Mouse (Mus musculus) stomach, embryonic 15.5 days (tissue): ENCODE measurements around the gene Tssk3. TPM values are rescaled to one million over a fixed set of nuclear protein-coding genes. Genes with fewer than 3 reads are reported as not detected.
"Not testable (repeated sequence)": the region's sequence is repeated elsewhere in the genome, so short reads cannot be mapped to it uniquely, and the experiment has no call there.

ENCODE experiments used
- ATAC-seq: fragments of 200-750 bp; cut with Nextera tagmentation; 2 replicates; pipeline ENCODE4 v1.8.0; 2017; ENCODE audit warnings: low read depth, moderate number of reproducible peaks, moderate TSS enrichment; ENCODE audit not compliant: insufficient read depth, low FRiP score
- H3K27ac ChIP-seq: fragments of 300-500 bp; sonication (generic); 2 replicates; pipeline ENCODE4 v1.5.1; 2015; ENCODE audit warnings: mild to moderate bottlenecking, inconsistent platforms
- H3K27me3 ChIP-seq: fragments of 300-500 bp; sonication (generic); replicated peaks from 2 replicates; pipeline ENCODE4 v1.6.1; 2015; ENCODE audit warnings: inconsistent platforms
- H3K36me3 ChIP-seq: fragments of 300-500 bp; sonication (generic); 2 replicates; pipeline ENCODE4 v1.6.1; 2015; ENCODE audit warnings: inconsistent platforms
- H3K4me1 ChIP-seq: fragments of 300-500 bp; sonication (generic); 2 replicates; pipeline ENCODE4 v1.6.1; 2015; ENCODE audit warnings: inconsistent platforms
- H3K4me2 ChIP-seq: fragments of 300-500 bp; sonication (generic); 2 replicates; pipeline ENCODE4 v1.6.1; 2015; ENCODE audit warnings: mild to moderate bottlenecking, inconsistent platforms
- H3K4me3 ChIP-seq: fragments of 300-500 bp; sonication (generic); replicated peaks from 2 replicates; pipeline ENCODE4 v1.5.1; 2015; ENCODE audit warnings: inconsistent platforms
- H3K9ac ChIP-seq: fragments of 300-500 bp; sonication (generic); 2 replicates; pipeline ENCODE4 v1.6.1; 2015; ENCODE audit warnings: inconsistent platforms
- H3K9me3 ChIP-seq: fragments of 300-500 bp; sonication (generic); 2 replicates; pipeline ENCODE4 v1.6.1; 2016; ENCODE audit warnings: inconsistent platforms
- WGBS: fragments of 180-500 bp; shearing (Covaris S2); methylation state at CpG from one replicate; pipeline ENCODE4 v1.1.7; 2015; 5-methylcytosine and 5-hydroxymethylcytosine counted together
- polyA plus RNA-seq: library from polyadenylated mRNA; unstranded; fragments of >200 nt; fragmentation: Nextera tagmentation; extraction: Ambion mirVana; gene quantifications from 2 replicates; pipeline ENCODE4 v1.2.1, GENCODE M21; 2015

Gene Tssk3
- polyA plus RNA-seq, 1 experiment from 2014 or later: not detected

DNA sequence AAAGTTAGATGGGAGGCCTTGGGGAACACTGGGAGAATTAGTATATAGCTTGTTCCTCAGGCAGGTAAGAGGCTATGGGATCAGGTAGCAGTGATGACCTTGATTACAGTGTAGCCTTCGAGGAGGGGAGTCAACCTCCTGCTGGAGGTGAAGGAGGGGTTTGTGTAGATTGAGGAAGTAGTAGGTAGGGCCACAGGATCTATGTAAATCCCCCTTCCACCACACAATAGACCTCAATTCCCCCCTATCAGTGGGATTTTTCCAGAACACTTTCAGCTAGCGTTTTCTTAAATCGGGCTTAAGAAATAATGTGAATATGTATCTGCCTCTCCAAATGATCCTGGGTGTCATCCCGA lies 30.0 kb downstream of the Tssk3 start:
- Histone ChIP-seq H3K9me3 (no peaks in the 10 kb centered on the region), H3K27me3 (no peaks in the 10 kb centered on the region), H3K9ac (peak overlapping the region; percentile 47; the same call in 1 of the 2 replicates), H3K27ac (peak overlapping the region; percentile 91), H3K4me3 (peak overlapping the region; percentile 91), H3K4me1 (peaks cover 4% of the 10 kb centered on the region; the same call in 1 of the 2 replicates), H3K36me3 (peaks cover 9% of the 10 kb centered on the region; the same call in 1 of the 2 replicates), H3K4me2 (peak overlapping the region; percentile 74)
- WGBS: 0% methylated on average over 4 of the region's 4 CpGs
- no peak for ATAC-seq

DNA sequence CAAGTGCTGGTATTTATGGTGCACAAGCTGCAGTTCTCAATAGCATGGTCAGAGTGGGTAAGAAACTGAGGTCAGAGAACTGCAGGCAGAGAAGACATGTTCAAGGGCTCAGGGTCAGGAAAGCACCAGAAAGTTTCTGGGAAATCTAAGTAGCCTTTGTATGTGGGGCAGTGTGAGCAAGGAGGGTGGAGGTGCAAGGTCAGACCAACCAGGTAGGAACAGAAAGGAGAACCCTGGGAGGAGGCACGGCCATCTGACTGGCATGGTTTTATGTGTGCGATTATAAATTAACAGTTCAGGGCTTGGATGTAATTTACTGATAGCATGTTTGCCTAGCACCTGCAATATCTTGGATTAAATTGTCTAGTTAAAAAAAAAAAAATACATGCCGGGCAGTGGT lies 31.1 kb downstream of the Tssk3 start:
- no peak overlapping the region for H3K4me2 ChIP-seq
- H3K9ac ChIP-seq: no peak overlapping the region
- 83% methylated on average over 3 of the region's 3 CpGs for WGBS
- H3K4me1 ChIP-seq: peaks cover 4% of the 10 kb centered on the region; the same call in 1 of the 2 replicates
- no peaks in the 10 kb centered on the region for H3K9me3 ChIP-seq
- H3K4me3 ChIP-seq: no peak overlapping the region
- ATAC-seq: no peak
- no peak overlapping the region for H3K27ac ChIP-seq
- H3K36me3 ChIP-seq: no peaks in the 10 kb centered on the region
- no peaks in the 10 kb centered on the region for H3K27me3 ChIP-seq

DNA sequence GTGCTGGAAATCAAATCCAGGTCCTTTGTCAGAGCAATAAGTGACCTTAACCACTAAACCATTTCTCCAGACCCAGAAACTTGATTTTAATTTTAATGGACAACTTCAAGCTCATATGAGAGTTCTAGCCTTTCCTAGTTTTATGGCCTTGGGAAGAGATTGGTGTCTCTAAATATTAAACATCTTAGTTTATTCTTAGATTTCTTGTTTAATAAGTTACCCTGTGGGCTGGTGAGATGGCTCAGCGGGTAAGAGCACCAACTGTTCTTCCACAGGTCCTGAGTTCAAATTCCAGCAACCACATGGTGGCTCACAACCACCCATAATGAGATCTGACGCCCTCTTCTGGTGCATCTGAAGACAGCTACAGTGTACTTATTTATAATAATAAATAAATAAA lies 33.5 kb downstream of the Tssk3 start:
- not testable (repeated sequence) for H3K9ac ChIP-seq, H3K4me1 ChIP-seq, H3K27ac ChIP-seq, ATAC-seq, H3K9me3 ChIP-seq, H3K4me3 ChIP-seq, H3K36me3 ChIP-seq, H3K27me3 ChIP-seq, H3K4me2 ChIP-seq
- WGBS: 68% methylated on average over 2 of the region's 2 CpGs

DNA sequence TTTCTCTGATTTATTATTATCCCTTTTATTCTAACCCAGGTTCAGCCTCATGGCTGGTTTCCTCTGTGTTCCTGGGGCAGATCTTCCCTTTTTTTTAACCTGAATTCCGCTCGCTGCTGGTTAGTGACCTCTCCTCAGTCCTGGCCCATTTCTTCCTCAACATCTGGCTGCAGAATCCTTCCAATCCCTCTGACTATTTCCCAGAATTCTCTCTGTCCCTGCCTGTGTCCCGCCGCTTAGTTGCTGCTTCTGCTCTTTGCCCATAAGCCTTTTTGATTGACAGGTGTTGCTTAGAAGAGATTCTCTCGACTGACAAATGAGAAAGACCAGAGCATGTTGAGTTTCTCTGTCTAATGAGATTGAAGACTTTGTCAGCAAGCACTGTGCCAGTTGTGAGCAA lies 34.7 kb downstream of the Tssk3 start:
- Histone ChIP-seq H3K9ac (no peak overlapping the region), H3K4me2 (no peak overlapping the region), H3K27me3 (no peaks in the 10 kb centered on the region), H3K4me1 (no peaks in the 10 kb centered on the region), H3K9me3 (no peaks in the 10 kb centered on the region), H3K4me3 (no peak overlapping the region), H3K27ac (no peak overlapping the region), H3K36me3 (no peaks in the 10 kb centered on the region)
- ATAC-seq: no peak
- 55% methylated on average over 5 of the region's 5 CpGs for WGBS

DNA sequence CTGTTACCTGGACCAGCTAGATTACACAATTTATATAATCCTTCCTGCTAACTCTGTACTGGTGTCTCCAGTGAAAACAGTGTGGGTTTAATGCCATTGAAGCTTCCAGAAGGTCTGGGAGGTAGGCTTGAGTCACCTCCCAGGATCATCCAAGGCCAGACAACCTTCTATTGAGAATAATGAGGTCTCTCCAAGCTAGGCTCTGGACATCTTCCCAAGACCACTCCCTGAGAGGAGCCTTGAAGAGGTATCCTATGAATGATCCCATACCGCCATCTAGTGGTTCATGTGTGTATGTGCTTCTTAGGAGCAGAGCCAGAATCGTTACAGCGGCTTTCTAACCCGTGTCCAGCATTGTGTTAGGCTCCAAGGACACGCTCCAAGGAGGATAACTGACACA lies 35.6 kb downstream of the Tssk3 start:
- no peak overlapping the region for H3K9ac ChIP-seq

DNA sequence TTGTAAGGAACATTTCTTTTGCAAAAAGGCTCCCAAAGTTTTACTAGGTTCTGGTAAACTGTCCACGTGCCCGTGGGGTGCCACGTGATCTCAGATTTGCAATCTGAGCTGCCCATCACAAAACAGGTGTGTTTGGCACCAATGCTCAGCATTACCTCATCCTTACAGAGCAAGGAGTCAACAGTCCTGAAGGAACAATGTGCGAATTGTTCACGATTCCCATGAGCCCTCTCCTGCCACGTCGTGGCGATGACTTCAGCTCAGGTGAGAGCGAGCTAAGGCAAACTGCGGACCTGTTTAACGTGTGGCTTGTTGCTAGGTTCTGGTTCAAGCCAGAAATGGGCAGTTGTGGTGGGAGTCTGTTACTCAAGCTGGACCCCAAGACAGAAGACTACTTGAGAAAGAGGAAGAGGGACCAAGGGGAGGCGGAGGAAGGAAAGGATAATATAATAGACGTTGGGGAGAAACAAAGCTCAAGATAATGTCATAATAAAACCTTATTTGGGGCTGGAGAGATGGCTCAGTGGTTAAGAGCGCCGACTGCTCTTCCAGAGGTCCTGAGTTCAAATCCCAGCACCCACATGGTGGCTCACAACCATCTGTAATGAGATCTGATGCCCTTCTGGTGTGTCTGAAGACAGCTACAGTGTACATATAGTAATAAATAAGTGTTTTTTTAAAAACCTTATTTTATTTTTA lies 39.2 kb downstream of the Tssk3 start:
- Histone ChIP-seq H3K36me3 (no peaks in the 10 kb centered on the region), H3K9me3 (no peaks in the 10 kb centered on the region), H3K9ac (no peak overlapping the region), H3K4me3 (no peak overlapping the region), H3K4me1 (no peaks in the 10 kb centered on the region), H3K27ac (no peak overlapping the region), H3K4me2 (no peak overlapping the region), H3K27me3 (no peaks in the 10 kb centered on the region)
- ATAC-seq: no peak
- 79% methylated on average over 15 of the region's 15 CpGs for WGBS

More for the DNA sequence above, 35.6 kb downstream of the Tssk3 start:
- Histone ChIP-seq H3K4me1 (no peaks in the 10 kb centered on the region), H3K4me3 (no peak overlapping the region), H3K36me3 (no peaks in the 10 kb centered on the region), H3K4me2 (no peak overlapping the region), H3K9me3 (no peaks in the 10 kb centered on the region), H3K27ac (no peak overlapping the region), H3K27me3 (no peaks in the 10 kb centered on the region)
- WGBS: 3% methylated on average over 5 of the region's 5 CpGs
- peak; percentile 77 for ATAC-seq

DNA sequence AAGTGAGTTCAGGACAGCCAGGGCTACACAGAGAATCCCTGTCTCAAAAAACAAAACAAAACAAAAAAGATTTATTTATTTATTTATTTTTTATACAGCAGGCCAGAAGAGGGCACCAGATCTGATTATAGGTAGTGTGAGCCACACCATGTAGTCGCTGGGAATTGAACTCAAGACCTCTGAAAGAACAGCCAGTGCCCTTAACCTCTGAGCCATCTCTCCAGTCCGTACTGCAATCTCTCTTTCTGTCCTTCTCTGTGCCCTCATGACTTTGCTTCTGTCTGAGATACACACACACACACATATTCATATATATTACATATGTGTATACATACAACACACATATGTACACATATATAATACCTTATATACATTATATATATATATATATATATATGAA lies 40.0 kb downstream of the Tssk3 start:
- H3K27ac ChIP-seq: no peak overlapping the region
- no peaks in the 10 kb centered on the region for H3K36me3 ChIP-seq
- H3K4me1 ChIP-seq: no peaks in the 10 kb centered on the region
- no peaks in the 10 kb centered on the region for H3K27me3 ChIP-seq
- no peak overlapping the region for H3K4me3 ChIP-seq
- H3K4me2 ChIP-seq: no peak overlapping the region
- H3K9ac ChIP-seq: no peak overlapping the region
- 78% methylated on average over 2 of the region's 2 CpGs for WGBS
- no peaks in the 10 kb centered on the region for H3K9me3 ChIP-seq
- no peak for ATAC-seq

DNA sequence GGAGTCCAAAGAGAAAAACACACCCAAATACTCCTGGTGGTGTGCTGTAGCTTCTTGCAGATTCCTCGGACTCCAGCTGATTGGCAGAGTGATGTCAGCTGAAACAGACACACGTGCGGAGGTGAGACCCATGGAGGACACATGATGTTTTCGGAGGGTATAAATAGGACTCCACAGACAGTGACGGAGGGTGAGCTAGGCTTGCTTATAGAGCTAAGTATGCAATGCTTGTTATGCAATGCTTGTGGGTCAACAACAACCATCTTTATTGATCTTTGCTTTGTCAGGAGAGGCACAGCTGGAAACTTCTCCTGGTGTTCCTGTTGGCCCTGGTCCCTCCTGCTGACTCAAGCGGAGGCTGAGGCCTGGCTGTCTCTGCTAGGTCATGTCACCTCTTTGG lies 42.1 kb downstream of the Tssk3 start:
- no peak overlapping the region for H3K27ac ChIP-seq
- ATAC-seq: no peak
- no peaks in the 10 kb centered on the region for H3K27me3 ChIP-seq
- no peak overlapping the region for H3K4me3 ChIP-seq
- no peaks in the 10 kb centered on the region for H3K4me1 ChIP-seq
- 85% methylated on average over 6 of the region's 6 CpGs for WGBS
- H3K9me3 ChIP-seq: no peaks in the 10 kb centered on the region
- H3K9ac ChIP-seq: no peak overlapping the region
- no peak overlapping the region for H3K4me2 ChIP-seq
- no peaks in the 10 kb centered on the region for H3K36me3 ChIP-seq

DNA sequence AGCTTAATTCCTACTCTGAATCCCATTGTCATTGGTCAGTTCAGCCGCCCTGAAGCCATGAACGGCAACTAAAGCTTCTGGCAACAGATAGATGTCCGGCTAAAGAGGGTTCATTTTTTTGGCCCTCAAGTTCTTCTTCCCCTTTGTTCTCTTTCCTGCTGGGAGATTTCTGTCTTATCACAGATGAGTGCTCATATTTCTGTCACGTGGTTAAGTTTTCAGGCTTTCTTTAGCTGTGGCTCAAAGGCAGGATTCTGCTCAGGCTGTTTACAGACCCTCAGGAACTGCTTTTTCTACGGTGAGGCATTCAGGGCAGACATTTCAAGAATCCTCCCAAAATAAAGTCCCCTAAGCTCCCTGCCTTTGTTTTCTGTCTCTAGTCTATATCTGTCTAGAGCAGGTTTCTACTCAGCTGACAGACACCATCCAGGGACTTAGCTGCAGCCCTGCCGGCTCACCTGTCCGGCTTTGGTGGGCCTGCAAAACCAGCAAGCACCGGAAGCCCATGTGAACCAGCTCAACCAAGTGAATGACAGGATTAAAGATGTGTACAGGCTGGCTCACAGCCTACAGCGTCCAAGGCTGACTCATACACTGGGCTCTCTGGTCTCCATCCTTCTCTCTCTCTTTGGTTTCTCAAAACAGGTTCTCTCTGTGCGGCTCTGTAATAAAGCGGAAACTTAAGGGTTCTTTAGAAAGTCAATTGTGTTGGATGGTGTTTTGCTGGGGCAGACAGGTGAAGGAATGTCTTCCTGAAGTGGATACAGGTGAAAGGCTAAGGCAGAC lies 42.9 kb downstream of the Tssk3 start:
- no peak overlapping the region for H3K9ac ChIP-seq
- 69% methylated on average over 11 of the region's 11 CpGs for WGBS

DNA sequence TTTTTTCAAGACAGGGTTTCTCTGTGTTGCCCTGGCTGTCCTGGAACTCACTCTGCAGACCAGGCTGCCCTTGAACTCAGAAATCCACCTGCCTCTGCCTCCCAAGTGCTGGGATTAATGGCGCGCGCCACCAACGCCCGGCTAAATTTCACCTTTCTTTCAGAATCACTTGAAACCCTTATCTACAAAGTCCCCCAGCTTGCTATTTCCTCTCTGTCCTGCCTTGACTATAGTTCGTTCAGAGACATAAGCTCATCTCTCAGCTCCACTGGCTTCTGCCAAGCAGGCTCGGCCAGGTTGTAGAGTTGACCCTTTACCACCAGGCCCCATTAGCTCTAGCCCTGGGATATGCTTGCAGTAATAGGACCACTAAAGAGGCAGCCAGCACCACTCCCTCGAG lies 43.5 kb downstream of the Tssk3 start:
- H3K27me3 ChIP-seq: no peaks in the 10 kb centered on the region
- H3K4me2 ChIP-seq: no peak overlapping the region

More for the DNA sequence above, 42.9 kb downstream of the Tssk3 start:
- Histone ChIP-seq H3K9me3 (no peaks in the 10 kb centered on the region), H3K27ac (no peak overlapping the region), H3K4me1 (no peaks in the 10 kb centered on the region), H3K27me3 (no peaks in the 10 kb centered on the region), H3K4me3 (no peak overlapping the region), H3K4me2 (no peak overlapping the region), H3K36me3 (no peaks in the 10 kb centered on the region)
- no peak for ATAC-seq

DNA sequence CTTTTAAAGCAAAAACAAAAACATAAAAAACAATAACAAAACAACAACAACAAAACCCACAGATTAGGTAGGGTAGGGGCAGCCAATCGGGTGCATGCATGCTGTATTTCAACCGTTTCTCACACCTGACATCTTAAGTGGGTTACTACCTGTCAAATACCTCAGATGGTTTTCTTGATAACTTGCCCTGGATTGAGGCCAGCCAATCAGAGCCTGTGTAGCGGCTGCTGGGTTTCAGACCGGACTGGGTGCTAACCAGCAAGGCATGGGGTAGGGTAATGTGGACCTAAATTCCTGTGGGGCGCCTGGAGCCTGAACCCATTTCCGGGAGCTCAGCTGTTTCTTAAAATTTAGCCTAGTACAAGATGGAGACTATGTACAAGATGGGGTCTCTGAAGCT lies 49.7 kb downstream of the Tssk3 start:
- no peaks in the 10 kb centered on the region for H3K9me3 ChIP-seq
- 33% methylated on average over 6 of the region's 6 CpGs for WGBS
- no peaks in the 10 kb centered on the region; the same call in 1 of the 2 replicates for H3K4me1 ChIP-seq
- no peaks in the 10 kb centered on the region for H3K36me3 ChIP-seq
- H3K4me3 ChIP-seq: peak overlapping the region; percentile 48
- no peak overlapping the region for H3K27ac ChIP-seq
- peak overlapping the region; percentile 86 for H3K4me2 ChIP-seq
- no peak overlapping the region for H3K9ac ChIP-seq
- peaks cover 21% of the 10 kb centered on the region for H3K27me3 ChIP-seq
- no peak for ATAC-seq

More for the DNA sequence above, 43.5 kb downstream of the Tssk3 start:
- no peak for ATAC-seq
- Histone ChIP-seq H3K36me3 (no peaks in the 10 kb centered on the region), H3K4me1 (no peaks in the 10 kb centered on the region), H3K4me3 (no peak overlapping the region), H3K9ac (no peak overlapping the region), H3K27ac (no peak overlapping the region), H3K9me3 (no peaks in the 10 kb centered on the region)
- WGBS: 77% methylated on average over 8 of the region's 8 CpGs

DNA sequence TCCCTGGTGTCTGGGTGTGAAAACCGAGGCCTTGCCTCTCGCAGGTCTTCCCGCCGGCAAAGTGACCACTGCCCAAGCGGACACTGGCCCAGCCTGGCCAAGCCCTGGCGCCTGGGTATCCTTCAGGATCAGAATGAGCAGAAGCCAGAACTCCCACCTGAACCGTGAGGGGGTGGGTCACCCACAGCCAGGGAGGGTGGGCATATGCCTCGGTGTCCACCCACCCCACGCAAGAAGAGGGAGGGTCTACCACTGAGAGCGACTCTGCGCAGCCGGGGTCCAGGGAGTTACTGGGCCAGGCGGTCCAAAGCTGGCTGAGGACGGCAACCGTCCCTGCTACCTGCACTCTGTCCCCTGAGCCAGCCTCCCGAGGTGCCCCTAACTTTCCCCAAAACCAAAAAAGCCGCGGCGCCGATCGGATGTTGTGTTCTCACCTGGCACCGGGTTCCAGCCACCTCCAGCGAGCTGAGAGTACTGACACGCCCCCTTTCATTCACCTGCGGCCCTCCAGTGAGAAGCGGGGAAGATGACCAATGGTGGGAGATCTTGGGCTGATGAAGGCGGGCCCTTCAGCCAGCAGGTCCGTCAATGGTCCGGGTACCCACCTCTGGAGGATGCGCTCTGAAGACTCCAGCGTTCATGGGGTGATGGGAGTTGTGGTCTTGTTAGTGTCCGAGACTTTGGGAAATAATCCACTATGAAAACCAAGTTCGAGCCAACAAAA lies 50.3 kb downstream of the Tssk3 start, which contains the start of gene Zbtb8b:
Gene Zbtb8b, minus strand, starts transcription at position 514 of the 724 bp plus-strand sequence.
- ATAC-seq: peak; percentile 88
- Histone ChIP-seq H3K4me2 (peak within 1 kb of the TSS; percentile 86), H3K27me3 (peaks cover 21% of the 10 kb centered on the region), H3K9ac (0 out of 2 replicates have a peak within 1 kb of the TSS, but pooled peaks have one; percentile 16), H3K4me3 (peak within 1 kb of the TSS; percentile 48), H3K27ac (no peak within 1 kb of the TSS), H3K4me1 (no peaks in the 10 kb centered on the region; the same call in 1 of the 2 replicates), H3K9me3 (no peaks in the 10 kb centered on the region), H3K36me3 (no peaks in the 10 kb centered on the region)
- WGBS: 2% methylated on average over 32 of the region's 33 CpGs
